Mouse (Mus musculus): ENCODE results near the gene Rrp36. TPM values are rescaled to one million over a fixed set of nuclear protein-coding genes. Genes with fewer than 3 reads are reported as not detected.

The Rrp36 gene
- total RNA-seq, 2 experiments from 2014 or later: 15.8 to 16.8 TPM

DNA sequence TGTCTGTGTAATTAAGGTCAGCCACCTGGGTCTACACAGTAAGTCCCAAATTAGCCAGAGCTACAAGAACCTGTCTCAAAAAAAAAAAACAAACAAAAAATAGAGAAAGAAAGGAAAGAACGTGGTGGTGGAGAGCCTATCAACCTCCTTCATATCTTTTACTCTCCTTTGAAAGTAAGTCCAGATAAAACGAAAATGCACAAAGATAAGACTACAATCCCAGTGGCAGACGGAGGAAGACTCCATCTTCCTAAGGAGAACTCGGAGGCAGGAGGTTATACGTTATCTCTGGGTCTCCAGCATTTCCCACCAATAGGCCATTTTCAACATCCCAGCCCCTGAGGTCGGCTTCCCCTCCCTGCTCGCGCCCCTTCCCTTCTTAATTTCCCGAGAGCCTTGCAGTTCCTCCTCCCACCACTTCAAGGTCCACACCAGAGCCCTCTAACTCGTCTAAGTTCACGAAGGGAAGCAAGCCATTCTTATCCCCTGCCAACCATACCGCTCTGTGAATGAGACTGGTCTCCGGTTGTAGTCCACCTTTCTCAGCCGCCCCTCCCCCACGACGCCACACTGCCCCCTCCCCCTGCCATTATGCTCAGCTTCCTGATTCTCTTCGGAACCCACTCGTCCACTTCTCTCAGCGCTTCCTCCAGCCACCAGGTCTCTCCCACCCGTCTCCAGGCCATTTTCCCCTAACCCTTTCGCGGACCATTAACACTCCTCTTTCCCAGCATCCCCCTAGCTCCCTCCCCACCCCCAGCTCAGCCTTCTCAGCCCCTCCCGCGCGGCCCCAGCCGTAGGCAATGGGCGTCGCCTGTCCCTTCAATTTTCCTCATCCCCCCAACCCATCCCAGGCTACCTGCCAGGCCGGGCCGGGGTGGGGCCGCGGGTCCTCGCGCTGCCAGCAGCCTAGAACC, 5.9 kb upstream of the Rrp36 start:
- DNase-seq (ENCODE audit: low spot score in 2 of 2): peak in 1 of 2 experiments; percentile 34
- peak; percentile 70 for TF ChIP-seq CTCF (conservative IDR thresholded peaks at IDR 0.05)

DNA sequence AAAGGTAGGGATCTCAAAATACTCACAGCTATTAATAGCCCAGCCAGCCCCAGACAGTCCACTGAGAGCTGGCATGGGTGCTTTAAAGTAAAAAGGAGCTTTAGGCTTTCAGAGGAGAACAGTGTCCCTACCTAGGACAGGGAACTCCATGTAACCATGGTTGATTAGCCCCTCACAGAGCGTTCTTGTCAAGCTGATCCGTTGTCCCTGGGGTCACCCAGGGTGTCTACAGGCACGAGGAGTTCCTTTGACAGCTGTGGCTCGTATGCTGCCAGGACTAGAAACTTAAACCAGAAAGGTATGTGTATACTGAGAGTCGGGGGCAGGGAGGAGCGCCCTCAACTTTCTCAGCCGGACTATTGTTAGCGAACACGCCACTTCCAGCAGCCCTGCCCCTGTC, 4.8 kb upstream of the Rrp36 start:
- Histone ChIP-seq H3K4me3 (peak overlapping the region; percentile 78), H3K27ac (peak overlapping the region; percentile 94; the same call in 1 of the 2 replicates)
- no peak for TF ChIP-seq CTCF (conservative IDR thresholded peaks at IDR 0.05)
- DNase-seq (ENCODE audit: low spot score in 2 of 2): no peak

More for the DNA sequence above, 5.9 kb upstream of the Rrp36 start:
- Histone ChIP-seq H3K4me3 (peak overlapping the region; percentile 78), H3K27ac (peak overlapping the region; percentile 94)

DNA sequence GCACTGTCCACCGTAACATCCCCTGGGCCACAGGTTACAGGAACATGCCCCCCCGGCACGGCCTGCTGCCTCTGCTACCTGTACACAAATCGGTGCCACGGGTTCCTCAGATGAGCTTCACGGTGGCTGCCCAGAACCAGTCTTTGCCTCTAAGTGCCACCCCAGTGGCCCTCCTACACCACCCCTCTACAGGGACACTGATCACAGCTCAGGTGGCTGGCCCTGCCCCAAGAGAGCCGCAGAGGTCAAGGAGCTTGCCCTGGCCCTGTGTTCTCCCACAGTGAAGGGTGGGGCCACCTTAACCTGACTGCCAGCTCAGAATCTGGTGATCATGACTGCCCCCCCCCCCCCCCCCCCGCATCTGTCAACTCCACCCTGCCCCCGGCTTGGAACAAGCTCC, 4.3 kb upstream of the Rrp36 start, which contains the start of gene Mea1:
Gene Mea1, plus strand, starts transcription at position 378 of the 400 bp plus-strand sequence.
- no peak for TF ChIP-seq CTCF (conservative IDR thresholded peaks at IDR 0.05)
- DNase-seq (ENCODE audit: low spot score in 2 of 2): no peak
- Histone ChIP-seq H3K27ac (peak within 1 kb of the TSS; percentile 94; the same call in 1 of the 2 replicates), H3K4me3 (peak within 1 kb of the TSS; percentile 78)

DNA sequence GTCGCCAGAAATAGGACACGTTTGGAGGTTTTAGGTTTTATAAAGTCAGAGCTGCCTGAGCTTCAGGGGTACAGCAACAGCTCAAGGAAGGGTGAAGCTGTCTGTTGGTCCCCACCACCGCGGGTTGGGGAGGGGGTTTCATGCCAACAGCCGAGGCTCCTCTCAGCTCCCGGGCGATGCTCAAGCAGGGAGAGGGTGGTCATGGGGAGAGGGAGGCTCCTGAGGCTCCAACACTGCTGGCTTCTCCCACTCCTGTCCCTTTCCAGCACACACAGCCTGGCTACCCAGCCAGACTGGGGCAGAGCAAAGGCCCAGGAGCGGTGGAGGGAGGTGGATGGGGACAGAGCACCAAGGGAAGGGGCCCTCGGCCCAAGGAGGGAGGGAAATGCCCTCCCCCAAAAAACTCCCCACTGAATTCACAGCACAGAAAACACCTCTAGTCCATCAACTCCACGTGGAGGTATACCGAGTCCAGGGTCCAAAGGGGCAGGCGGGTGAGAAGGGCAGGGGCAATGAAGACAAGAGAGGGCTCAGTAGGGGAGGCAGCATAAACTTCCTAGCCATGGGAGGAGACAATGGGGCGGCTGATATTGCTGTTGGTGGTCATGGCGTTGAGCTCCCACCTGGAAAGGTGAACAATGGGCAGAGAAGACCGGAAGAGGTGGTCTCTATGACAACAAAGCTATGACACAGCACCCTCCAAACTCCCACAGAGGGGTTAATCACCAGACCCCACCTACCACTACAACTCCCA, 555 bp upstream of the Rrp36 start:
- Histone ChIP-seq H3K4me3 (peak overlapping the region; percentile 95), H3K27ac (peak overlapping the region; percentile 82)
- DNase-seq (ENCODE audit: low spot score in 2 of 2): no peak
- TF ChIP-seq CTCF (conservative IDR thresholded peaks at IDR 0.05): no peak

DNA sequence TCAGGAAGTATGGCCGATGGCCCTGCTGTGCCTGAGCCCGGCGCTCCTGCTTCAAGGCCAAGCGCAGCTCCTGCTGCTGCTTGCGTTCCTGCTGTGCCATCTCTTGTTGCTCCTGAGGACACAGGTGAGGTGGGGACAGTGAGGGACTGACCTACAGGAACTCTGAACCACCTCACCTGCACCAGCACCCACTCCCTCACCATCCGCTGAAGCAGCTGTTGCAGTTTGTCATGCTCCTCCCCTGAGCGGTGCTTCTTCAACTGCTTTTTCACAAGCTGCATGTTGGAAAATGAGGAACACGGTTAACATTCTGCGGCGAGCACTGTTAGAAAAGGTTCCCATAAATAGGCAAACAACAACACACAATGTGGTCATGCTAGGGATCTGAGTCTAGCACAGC, 4.2 kb downstream of the Rrp36 start:
- Histone ChIP-seq H3K27ac (no peak overlapping the region), H3K4me3 (no peak overlapping the region)
- TF ChIP-seq CTCF (conservative IDR thresholded peaks at IDR 0.05): no peak
- DNase-seq (ENCODE audit: low spot score in 2 of 2): no peak

DNA sequence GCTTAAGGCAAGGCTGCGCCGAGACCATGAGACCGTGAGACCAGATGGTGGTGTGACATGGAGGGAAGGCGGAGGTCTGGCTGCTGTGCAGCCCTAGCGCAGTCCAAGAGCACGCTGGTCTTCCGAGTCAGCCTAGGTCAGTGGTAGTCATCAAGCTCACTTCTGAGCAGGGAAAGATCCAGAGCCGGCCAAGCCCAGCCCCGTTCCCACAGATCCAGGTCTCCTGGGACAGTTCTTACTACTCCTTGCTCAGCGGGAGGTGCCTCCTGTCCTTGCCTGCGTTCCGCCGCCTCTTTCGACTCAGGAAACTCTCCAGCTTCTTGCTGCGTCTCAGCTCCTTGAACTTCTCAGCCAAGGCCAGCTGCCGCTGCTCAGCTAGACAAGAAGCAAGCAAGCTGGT, 6.4 kb downstream of the Rrp36 start:
- TF ChIP-seq CTCF (conservative IDR thresholded peaks at IDR 0.05): no peak
- Histone ChIP-seq H3K4me3 (no peak overlapping the region), H3K27ac (no peak overlapping the region)
- no peak for DNase-seq (ENCODE audit: low spot score in 2 of 2)

DNA sequence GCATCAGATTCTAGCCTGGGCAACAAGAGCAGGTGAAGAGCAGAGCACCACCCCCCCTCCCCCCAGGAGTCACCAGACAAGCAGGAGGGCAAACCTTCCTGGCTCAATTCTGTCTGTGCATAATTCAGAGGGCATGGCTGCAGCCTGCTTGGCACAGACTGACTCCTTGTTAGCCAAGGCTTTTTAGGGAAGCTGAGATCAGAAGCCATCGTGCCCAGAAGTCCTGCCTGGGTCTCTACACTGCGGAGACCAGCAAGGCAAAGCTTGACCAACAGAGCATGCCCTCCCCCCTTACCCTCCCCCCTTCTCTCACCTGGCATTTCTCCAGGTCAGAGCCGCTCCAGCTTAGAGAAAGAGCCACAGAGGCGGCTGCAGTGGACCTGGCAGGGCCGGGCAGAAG, 11.4 kb downstream of the Rrp36 start:
- Histone ChIP-seq H3K4me3 (no peak overlapping the region), H3K27ac (no peak overlapping the region)
- DNase-seq (ENCODE audit: low spot score in 2 of 2): no peak
- TF ChIP-seq CTCF (conservative IDR thresholded peaks at IDR 0.05): no peak

DNA sequence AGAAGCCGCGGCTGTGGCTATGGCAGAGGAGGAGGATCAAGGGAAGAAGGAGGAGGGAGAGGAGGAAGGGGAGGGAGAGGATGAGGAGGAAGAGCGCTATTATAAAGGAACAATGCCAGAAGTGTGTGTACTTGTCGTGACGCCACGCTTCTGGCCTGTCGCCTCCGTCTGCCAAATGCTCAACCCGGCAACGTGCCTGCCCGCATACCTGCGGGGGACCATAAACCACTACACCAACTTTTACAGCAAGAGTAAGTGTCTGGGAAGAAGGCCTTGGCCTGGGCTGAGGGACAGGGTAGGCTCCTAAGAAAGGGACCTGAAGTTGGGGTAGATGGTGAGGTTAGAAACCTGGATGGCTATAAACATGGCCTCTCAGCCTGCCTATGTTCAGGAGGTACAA, 12.2 kb downstream of the Rrp36 start:
- TF ChIP-seq CTCF (conservative IDR thresholded peaks at IDR 0.05): no peak
- DNase-seq (ENCODE audit: low spot score in 2 of 2): no peak
- no peak overlapping the region for H3K27ac ChIP-seq
- no peak overlapping the region for H3K4me3 ChIP-seq

DNA sequence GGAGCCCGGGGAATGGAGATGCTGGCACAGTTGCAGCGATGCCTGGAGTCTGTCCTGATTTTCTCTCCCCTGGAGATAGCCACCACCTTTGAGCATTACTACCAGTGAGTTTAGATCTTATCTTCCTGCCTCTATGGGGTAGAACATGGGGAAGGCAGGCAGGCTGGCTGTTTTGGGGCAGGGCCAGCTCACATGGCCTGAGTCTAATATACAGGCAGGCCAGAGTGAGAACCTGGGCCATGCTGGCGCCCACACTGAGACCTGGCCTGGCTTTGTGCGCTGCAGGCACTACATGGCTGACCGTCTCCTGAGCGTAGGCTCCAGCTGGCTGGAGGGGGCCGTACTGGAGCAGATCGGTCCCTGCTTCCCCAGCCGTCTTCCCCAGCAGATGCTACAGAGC, 12.8 kb downstream of the Rrp36 start:
- no peak for TF ChIP-seq CTCF (conservative IDR thresholded peaks at IDR 0.05)
- no peak overlapping the region for H3K4me3 ChIP-seq

DNA sequence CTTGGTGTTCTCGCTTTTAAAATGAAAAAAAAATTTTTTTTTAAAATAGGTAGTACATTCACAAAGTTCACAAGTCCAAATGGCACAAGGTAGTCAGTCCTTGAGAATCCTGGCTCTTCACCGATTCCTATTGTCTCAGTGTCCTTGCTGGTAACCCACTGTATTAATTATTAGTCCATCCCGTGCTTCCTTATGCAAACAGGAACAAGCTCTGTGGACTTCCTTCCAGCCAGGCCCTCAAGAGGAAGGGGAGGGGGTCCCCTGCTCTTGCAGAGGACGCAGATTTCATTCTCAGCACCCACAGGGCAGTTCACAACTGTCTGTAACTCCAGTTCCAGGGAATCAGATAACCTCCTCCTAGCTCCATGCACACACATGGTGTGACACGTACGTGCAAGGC, 18.1 kb downstream of the Rrp36 start:
- no peak for TF ChIP-seq CTCF (conservative IDR thresholded peaks at IDR 0.05)
- no peak overlapping the region for H3K27ac ChIP-seq
- no peak overlapping the region for H3K4me3 ChIP-seq
- no peak for DNase-seq (ENCODE audit: low spot score in 2 of 2)

More for the DNA sequence above, 12.8 kb downstream of the Rrp36 start:
- no peak overlapping the region for H3K27ac ChIP-seq
- DNase-seq (ENCODE audit: low spot score in 2 of 2): no peak

DNA sequence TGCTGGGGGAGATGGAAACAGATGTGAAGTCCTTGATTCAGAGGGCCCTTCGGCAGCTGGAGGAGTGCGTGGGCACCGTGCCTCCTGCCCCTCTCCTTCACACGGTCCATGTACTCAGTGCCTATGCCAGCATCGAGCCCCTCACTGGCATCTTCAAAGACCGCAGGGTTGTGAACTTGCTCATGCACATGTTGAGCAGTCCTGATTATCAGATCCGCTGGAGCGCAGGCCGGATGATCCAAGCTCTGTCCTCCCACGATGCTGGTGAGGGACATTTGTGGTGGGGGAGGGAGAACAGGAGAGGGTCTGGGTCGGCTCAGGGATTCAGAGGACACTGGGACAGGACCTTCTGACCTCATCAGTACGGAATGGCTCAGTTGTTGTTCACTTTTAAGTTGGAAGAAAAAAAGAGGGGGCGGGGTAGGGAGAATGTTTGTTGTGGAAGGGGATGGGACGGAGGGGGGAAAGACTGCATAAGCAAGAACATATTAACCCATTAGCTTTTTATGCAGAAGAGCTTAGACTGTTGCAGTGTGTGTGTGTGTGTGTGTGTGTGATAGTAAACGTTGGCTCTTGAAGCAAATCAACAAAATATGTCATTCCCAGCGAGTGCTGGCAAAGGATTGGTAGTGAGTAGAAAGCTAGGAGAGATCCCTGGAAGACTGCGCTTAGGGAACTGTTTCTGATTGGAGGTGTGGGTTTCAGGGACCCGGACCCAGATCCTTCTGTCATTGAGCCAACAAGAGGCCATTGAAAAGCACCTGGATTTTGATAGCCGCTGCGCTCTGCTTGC, 22.2 kb downstream of the Rrp36 start:
- Histone ChIP-seq H3K4me3 (peak overlapping the region; percentile 87; the same call in 1 of the 2 replicates), H3K27ac (no peak overlapping the region)
- TF ChIP-seq CTCF (conservative IDR thresholded peaks at IDR 0.05): no peak
- peak in 1 of 2 experiments; percentile 53 for DNase-seq (ENCODE audit: low spot score in 2 of 2)

DNA sequence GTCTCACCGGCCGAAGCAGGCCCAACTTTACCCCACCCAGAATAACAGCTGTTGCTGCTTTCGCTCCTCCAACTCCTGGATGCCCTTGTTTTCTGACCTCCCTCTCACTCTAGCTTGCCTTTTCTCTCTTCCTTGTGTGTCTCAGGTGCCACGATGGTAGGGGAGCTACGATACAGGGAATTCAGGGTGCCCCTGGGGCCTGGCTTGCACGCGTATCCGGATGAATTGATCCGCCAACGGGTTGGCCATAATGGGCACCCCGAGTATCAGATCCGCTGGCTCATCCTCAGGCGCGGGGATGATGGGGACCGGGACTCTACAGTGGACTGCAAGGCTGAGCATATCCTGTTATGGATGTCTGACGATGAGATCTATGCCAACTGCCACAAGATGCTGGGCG, 22.9 kb downstream of the Rrp36 start:
- DNase-seq (ENCODE audit: low spot score in 2 of 2): no peak
- TF ChIP-seq CTCF (conservative IDR thresholded peaks at IDR 0.05): no peak
- Histone ChIP-seq H3K4me3 (peak overlapping the region; percentile 87), H3K27ac (peak overlapping the region; percentile 92; the same call in 1 of the 2 replicates)
